Mouse (Mus musculus): ENCODE measurements around the gene Morc4.

Gene Morc4

DNA sequence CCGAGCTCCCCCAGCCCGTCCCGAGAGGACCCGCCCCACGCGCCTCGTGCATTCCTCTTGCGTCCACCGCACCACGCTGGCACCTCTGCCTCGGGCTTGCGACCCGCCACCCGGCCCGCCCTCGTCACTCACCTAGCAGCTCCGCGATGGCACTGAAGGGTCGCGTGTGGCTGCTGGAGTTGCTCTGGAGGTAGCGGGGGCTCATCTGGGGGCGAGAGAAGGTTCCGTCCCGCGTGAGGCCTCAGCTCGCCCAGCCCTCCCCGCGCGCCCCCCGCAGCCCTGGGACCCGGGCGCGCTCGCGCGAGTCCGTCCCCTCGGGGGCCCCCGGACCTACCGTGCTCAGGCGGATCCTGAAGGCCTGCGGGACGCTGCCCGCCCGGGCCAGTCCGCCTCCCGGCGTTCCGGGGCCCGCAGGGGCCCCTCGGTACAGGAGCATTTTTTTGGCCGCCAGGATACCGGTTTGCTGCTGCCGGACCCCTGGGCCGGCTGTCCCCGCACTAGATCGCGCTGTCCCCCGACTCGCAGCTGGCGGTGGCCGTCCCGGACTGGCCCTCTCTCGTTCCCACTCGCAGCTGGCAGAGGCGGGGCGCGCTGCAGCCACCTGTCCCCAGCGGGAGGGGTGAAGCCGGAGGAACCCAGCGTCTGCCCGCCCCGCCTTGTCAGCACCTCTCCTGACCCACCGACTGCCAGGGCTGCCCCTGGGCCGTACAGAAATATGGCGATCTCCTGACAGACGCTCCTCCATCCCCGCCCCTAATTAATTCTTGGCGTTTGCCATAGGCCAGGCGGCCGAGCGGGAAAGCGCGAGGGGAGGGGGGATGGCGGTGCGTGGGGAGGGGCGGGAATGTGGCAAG, at the start of gene Morc4:
TSS of gene Morc4 (minus strand) at position 740 of the 854 bp plus-strand sequence.
- peak; percentile 68 for DNase-seq (ENCODE audit: extremely low spot score, low spot score)

DNA sequence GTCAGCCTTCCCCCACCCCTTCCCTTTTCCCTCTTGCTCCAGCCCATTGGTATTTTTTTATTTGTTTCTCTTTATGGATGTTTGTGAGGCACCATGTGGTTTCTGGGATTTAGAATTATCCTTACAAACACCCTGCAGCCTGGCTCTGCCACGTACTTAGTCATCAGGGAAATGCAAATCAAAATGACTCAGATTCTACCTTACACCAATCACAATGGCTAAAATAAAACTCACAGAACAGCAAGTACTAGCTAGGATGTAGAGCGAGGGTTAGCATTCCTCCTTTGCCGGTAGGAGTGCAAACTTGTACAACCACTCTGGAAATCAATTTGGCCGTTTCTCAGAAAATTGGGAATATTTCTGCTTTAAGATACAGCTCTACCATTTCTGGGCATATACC, 49.1 kb upstream of the Morc4 start:
- DNase-seq (ENCODE audit: extremely low spot score, low spot score), result no peak

DNA sequence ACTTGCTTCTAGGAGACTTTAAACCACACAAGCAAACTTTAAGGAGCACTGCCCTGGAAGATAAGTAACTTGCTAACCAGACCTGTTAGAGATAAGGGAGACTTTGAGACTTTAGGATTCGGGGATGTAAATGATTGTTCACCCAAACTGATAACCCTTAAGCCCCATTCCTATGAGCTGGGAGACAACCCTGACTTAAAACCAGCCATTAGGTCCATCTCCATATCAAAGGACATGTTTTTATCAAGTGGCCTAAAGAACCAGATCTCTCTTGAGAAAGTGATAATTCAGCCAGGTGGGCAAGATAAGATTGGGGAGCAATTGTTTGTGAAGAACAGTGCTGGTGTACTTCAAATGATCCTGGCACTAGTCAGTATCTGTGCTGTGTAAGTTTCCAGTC, 19.9 kb upstream of the Morc4 start:
- DNase-seq (ENCODE audit: extremely low spot score, low spot score), result no peak

DNA sequence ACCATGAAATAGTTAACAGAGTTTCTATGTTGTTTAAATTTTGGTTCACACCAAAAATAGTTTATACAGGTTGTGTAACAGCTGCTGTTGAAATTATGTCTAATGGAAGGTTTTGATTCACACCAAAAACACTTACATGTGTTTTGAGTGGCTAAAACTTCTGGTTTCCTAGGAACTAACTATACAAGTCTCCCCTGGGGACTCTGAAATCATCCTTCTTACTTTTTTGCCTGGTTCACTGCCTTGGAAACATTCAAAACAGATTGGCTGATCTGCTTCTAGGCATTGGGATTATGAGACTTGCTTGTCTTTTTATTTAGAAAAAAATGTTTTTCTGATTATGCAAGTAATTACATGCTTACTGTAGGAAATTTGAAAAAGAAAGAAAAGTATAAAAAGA, 11.7 kb upstream of the Morc4 start:
- DNase-seq (ENCODE audit: extremely low spot score, low spot score), result no peak

DNA sequence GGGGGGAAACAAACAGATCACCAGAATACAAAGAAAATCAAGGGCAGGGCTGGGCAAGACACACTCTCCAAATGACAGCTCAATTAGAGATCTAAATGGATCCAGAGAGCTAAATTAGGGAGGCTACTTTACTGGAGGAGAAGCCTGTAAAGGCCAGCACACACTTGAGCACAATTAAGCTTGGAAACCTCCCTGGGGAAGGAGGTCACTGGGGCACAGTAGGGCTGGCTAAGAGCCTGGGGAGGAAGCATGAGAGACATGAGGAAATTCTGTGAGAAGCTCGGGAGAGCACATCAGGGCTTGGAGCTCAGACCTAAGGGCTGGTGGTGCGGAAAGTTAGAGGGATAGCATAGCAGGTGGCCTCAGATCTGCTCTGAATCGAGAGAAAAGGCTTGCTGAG, 6.5 kb upstream of the Morc4 start:
- DNase-seq (ENCODE audit: extremely low spot score, low spot score), result no peak

DNA sequence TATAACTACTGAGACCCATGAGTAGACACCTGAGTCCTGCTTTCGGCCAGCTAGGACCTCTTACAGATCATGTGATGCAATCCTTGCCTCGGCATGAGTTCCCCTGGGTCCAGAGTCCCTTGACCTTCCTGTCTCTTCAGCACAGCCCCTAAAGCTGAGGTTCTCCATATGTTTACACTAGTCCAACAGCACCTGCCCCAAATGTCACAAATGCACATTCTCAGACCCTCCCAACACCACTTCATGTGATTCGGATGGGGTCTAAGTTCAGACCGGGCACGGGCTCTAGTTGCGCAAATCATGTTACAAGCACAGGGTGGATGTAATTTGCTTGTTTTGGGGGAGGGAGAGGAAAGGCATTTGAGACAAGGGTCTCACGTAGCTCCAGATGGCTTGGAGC, 5.6 kb upstream of the Morc4 start:
- DNase-seq (ENCODE audit: extremely low spot score, low spot score), result no peak

DNA sequence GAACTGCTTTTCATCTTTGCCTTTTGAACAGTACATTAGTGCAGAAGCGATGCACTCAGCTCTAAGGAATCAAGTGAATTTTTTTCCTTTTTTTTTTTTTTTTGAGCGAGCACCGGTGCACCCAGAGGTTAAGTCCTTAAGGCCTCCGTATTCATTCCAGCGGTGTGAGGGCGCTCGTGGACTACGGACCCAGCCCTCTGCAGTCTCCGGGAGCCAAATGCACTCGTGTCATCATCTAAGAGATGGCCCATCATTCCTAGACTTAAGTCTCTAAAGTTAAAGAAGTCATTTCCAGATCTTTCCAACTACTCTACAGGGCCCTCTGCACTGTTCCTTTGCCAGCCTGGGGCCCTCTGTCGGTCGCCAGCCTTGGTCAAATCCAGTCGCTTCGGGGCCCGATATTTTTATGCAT, 1.2 kb downstream of the Morc4 start:
- DNase-seq (ENCODE audit: extremely low spot score, low spot score), result peak; percentile 16

DNA sequence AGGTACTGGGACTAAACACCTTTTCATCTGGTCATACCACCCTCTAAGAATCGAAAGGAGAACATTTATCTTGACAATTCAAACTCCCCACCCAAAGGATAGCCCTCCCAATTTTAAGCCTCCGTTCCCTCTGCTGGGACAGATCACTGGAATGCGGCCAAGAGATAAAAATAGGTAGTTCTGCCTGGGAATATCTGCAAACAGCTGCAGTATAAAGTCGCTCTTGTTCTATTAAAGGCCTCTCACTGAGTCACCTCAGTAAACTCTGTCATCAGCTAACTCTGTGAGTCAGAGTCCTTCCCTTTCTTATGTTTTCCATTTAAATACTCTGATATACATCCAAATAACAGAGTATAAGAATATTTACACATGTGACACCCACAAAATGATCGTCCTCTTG, 12.1 kb downstream of the Morc4 start:
- no peak for DNase-seq (ENCODE audit: extremely low spot score, low spot score)

DNA sequence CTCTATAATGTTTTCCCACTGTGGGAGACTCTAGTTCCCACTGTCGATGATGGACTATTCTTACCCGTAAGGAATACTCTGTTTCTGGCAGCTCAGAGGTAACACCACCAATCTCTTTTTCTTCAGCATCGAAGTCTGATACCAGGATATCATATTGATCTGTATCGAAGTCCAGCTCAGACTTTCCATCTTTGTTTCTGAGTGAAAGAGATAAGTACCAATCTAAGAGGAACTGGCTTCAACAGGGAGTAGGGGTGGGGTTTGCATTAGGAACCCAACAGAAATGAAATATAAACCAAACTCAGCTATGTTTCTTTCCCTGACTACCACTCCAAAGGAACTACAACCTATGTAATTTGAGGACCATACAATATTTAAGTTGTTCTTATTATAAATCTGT, 16.7 kb downstream of the Morc4 start:
- DNase-seq (ENCODE audit: extremely low spot score, low spot score), result no peak

DNA sequence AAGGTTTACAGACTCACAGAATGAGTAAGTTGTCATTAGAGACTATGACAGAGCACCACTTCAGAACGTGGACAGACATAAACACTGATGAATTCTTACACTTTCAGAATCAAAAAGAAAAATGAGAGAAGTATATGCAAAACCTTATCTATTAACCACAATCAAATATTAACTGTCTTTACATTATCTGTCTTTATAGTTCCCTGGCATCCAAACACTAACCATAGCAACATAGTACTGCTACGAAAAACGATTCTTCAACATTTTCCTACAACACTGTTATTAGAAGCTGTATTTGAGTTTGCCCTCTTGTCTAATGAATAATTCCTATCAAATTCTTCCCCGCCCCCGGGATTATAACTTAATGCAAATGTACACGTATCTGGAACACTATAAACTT, 30.4 kb downstream of the Morc4 start:
- no peak for DNase-seq (ENCODE audit: extremely low spot score, low spot score)

DNA sequence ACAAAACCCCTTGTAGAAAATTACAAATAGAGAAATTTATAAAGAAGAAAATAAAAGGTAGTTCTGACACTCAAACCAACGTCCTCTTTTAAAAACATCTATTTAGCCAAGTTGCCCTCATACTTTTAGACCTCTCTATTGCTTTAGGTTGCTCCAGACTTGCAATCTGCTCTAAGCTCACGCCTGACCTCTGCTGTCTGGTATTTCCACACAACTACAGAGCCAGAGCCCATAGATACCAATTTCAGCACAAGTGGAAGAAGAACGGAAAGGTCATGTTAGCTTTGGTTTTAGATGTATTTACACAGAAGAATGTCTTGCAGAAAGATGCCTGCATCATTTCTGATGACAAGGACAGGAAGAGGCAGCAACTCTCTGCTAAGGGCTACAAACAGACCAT, 32.4 kb downstream of the Morc4 start:
- no peak for DNase-seq (ENCODE audit: extremely low spot score, low spot score)

DNA sequence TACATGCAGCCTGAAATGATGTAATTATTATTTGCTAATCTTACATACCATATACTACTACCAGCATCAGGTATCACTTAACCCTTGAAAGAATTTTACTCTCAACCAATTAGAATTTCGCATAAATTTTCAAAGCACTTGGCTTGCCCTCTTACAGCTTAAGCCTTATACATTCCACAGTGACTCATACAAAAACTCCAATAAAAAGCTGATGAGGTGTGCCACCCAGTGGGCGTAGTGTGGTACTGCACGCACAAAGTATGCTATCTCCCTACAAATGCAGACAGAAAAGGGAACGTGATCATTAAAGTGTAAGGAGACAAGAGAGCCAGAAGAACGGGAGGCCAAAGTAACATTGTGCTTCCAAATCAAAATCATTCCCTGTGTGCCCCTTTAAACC, 39.0 kb downstream of the Morc4 start:
- DNase-seq (ENCODE audit: extremely low spot score, low spot score), result peak; percentile 40

DNA sequence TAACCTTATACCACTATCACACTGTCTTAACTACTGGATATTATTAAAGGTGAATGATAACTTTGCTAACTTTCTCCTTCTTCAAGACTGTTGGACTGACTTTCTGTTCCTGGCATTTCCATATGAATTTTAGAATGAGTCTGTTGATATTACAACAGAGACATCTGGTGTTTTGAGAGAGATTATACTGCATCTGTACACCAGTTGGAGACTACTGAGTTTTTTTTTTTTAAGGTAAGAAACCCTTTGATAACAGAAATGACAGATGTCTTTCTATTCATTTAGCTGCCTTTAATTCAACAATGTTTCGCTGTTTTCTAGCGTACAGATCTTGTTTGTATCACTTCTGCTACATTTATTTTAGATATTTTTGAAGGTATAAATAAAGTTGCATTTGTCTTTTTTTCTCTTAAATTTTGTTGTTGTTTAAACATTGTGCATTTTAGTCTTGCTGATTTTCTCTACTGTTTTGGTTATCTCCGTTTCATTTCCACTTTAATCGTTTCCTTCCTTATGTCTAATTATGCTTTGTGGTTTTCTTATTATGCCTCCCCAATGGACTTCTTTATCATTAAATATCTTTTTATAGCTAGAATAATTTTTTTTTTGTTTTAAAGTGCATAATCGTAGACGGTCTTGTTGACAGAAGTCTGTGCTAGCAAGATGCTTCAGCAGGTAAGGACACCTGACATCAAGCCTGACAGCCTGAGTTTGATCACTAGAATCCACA, 42.9 kb downstream of the Morc4 start:
- no peak for DNase-seq (ENCODE audit: extremely low spot score, low spot score)

DNA sequence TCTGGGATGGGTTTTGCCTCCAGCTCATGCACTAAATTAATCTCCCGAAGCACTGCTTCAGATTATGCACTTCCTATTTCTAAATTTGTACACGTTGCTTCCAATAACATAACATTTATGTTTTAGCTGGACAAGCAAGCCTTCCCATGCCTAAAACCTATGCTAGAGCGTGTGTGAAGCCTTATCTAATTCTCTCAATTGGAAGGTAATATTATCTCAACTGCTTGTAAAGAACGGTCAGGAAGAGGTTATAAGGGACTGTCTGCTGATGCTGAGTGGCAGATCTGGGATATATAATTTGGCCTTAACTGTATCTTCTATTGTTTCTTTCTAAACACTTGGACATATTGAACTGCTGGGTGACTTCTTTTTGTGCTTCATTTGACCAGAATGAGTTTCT, 44.6 kb downstream of the Morc4 start:
- DNase-seq (ENCODE audit: extremely low spot score, low spot score), result no peak

DNA sequence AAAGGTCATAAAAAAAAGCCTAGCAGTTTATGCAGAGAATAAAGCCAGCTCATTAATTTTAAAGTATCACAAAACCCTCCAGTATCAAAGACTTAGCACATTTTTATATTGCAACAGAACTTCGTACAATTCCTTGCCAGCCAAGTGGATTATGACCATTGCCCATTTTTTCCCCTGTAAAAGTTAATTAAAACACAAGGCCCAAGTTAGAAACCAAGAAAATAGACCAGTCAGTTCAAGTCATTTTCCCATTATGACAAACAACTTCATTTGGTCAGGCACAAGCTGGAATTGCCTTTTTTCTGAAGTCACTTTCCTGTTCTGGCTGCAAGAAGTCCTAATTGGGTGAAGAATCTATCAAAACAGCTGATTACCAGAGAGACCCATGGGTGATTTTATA, 46.1 kb downstream of the Morc4 start:
- DNase-seq (ENCODE audit: extremely low spot score, low spot score), result no peak

DNA sequence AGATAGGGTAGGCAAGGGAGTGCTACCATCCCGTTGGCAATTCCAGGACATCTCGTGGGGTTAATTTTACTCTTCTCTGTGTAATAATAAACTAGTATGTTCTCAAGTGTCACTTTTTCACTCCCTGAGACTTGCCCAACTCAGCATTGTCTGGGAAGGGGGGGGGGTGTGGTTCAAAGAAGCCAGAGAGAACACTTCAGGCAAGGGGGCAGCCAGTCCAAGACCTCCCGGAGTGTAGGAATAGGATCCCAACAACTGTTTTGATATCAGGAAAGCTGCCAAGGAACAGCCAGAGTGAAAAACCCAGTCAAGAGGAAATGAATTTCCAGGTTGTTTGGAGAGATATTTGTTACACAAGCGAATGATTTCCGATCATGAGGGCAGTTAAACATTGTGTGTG, 56.3 kb downstream of the Morc4 start:
- DNase-seq (ENCODE audit: extremely low spot score, low spot score), result no peak

DNA sequence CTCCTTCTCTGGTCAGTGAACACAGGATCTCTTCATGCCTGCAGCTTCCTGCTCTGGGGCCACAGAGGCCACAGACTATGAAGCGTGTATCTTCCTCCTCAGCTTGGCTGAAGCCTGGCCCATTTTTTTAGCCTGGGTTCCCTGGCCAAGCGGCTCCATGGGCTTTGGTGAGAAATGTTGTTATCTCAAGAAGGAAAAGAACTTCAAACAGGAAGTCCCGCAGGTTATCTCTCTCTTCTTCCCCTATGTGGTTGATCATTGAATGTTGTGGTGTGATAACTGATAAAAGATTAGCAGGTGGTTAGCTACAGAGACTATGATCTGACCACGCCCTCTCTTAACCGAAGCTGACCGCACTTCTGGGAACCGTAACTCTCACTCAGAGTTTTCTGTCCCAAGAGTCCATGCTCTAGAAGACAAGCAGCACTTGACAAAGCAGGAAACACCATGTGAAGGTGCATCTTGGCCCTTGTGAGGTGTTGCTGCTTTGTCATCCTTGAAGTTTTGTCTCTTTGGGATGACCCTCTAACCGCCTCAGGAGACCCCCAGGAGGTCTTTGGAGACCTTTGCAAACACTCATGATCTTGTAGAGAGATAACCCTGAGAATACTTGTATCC, 57.4 kb downstream of the Morc4 start:
- DNase-seq (ENCODE audit: extremely low spot score, low spot score), result no peak

DNA sequence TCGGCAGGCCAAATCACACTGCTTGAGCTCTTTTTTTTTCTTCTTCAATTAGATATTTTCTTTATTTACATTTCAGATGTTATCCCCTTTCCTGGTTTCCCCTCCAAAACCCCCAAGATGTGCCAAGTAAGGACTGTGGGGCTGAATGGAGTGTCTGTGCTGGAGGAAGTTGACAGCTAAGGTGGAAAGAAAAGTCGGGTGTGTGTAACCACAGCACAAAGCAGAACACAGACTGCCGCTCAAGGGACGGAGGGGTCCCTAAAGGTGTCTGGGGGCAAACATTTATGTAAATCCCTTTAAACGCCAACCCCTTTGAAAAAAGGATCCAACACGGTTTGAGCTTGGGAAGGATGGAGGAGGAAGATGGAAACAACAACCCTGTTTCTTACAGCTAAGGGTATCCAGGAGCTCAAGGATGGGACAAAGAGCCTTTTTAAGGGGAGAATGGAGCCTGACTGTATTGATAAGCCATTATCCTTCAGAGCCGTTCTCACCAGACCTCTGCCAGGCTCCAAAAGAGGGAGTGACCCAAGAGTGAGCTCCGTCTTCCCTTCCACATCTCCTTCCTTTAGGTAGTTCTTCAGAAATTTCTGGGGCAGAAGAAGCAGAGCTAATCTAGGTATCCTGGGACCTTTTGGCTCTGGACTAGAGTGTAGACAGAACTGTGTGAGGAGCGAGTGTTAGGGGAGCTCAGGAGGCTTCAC, 58.0 kb downstream of the Morc4 start:
- DNase-seq (ENCODE audit: extremely low spot score, low spot score), result no peak

DNA sequence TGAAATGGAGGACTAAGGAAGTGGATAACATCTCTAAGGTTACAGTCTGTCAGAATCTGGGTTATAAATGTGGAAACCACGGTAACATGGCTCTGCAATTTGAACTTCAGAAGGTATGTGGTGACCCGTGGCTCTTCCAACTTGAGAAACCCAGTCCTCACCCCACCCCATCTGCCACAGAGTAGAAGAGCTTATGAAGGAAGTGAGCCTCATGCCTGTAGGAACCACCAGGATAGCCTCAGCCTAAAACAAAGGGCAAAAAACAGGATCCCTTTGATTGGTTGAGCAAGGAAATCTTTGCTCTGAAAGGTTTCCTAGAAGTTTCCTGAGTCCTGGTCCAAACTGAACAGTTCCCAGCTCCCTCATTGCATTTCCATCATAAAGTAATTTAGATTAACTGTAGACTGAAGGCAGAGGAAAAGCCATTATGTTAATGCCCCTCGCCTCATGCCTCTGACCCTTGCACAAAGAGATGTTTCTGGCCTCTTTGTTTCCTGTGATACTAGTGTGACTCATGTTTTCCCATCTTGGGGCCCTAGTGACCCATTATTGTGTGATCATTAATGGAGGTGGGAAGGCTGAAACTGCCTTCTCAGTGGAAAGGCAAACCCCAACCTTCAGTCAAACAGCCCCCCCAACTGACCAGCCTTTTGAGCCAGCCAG, 58.7 kb downstream of the Morc4 start:
- DNase-seq (ENCODE audit: extremely low spot score, low spot score), result no peak

DNA sequence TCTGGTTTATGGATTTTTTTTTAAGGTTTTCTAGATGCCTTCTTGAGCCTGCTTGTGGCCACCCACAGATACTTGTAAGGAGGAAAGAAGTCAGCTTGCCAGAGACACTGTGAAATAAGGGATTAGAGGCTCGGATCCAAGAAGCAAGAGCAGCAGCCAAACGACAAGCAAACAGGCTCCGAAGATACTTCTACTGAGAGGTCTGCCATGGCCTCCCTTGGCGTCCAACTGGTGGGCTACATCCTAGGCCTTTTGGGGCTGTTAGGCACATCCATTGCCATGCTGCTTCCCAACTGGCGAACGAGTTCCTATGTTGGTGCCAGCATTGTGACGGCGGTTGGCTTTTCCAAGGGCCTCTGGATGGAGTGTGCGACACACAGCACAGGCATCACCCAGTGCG, 63.0 kb downstream of the Morc4 start:
- DNase-seq (ENCODE audit: extremely low spot score, low spot score), result no peak

DNA sequence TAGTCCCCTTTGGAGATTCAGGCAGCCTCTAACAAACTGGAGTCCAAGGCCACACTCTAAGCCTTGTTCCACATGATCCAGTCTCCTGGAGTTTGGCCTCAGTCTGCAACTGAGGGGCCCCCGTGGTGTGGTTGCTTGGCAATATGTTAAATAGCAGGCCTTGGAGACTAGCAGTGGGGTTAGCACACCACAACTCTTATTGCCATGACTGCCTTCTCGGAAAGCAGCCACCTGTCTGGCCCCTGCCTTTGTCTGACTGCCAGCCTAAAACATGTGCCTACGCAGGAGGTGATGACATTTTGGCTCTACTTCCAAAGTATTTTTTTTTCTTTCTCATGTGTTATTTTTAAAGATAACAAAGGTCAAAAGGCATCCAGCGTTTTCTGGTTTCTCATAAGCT, 63.4 kb downstream of the Morc4 start:
- DNase-seq (ENCODE audit: extremely low spot score, low spot score), result no peak
